Mouse (Mus musculus): ENCODE measurements around the gene Gm28372. TPM values are rescaled to one million over a fixed set of nuclear protein-coding genes. Genes with fewer than 3 reads are reported as not detected.

Gm28372 gene
- total and polyA plus RNA-seq, 3 experiments: 0.23 TPM; not detected in 2

GRCm38 (mm10) chr2:130365211-130366094 lies 39.6 kb upstream of the Gm28372 start:
- in situ Hi-C loops (cut with MboI; ENCODE audit: low pct_ligation_motif_present, low pct_unique_long_range_greater_than_20kb, low sequenced_read_pairs) (loop anchor here (10.0 kb wide), 1 partner anchor 71 kb away; the partner anchor contains the start of gene Ebf4), dilution Hi-C loops (cut with MboI; ENCODE audit: extremely low pct_ligation_motif_present, extremely low pct_unique_long_range_greater_than_20kb, low sequenced_read_pairs) (no loop called here)
- peaks cover 0 to 9% of the 10 kb centered on the region in 2 experiments; a peak in 3 of 4 replicates for H3K4me1 ChIP-seq (ENCODE audit: control insufficient read depth in 1 of 2, insufficient read depth in 2 of 2)
- H3K9me3 ChIP-seq (replicated peaks; ENCODE audit: low read length): peaks cover 2% of the 10 kb centered on the region
- TF ChIP-seq ELF1 (IDR thresholded peaks at IDR 0.05; ENCODE audit: low read depth, low read length) (peak; percentile 67; the same call in 1 of the 2 replicates), CHD2 (IDR thresholded peaks at IDR 0.05; ENCODE audit: low read length) (no peak), JUN (IDR thresholded peaks at IDR 0.05; ENCODE audit: insufficient read depth, low read depth, low read length) (no peak), RCOR1 (conservative IDR thresholded peaks at IDR 0.05; ENCODE audit: low read depth, low read length) (no peak), TCF12 (IDR thresholded peaks at IDR 0.05; ENCODE audit: low read depth, low read length) (no peak), ZKSCAN1 (IDR thresholded peaks at IDR 0.05; ENCODE audit: borderline replicate concordance, low read depth, low read length) (no peak), MAFK (IDR thresholded peaks at IDR 0.05; ENCODE audit: insufficient replicate concordance, low read length) (no peak), POLR2AphosphoS2 (IDR thresholded peaks at IDR 0.05; ENCODE audit: low read depth, low read length) (no peak), JUND (conservative IDR thresholded peaks at IDR 0.05; ENCODE audit: low read depth, low read length) (no peak), CTCF (conservative IDR thresholded peaks at IDR 0.05 in 1 of 2, IDR thresholded peaks at IDR 0.05 in 1 of 2; ENCODE audit: low read depth in 2 of 2, low read length in 2 of 2) (peak in 1 of 2 experiments; percentile 66; a peak in 2 of 4 replicates), EP300 (IDR thresholded peaks at IDR 0.05; ENCODE audit: low read length) (no peak), MXI1 (IDR thresholded peaks at IDR 0.05; ENCODE audit: low read depth, low read length) (no peak), E2F4 (IDR thresholded peaks at IDR 0.05; ENCODE audit: insufficient replicate concordance, low read depth, low read length) (no peak), SIN3A (IDR thresholded peaks at IDR 0.05; ENCODE audit: low read length) (peak; percentile 68; the same call in 1 of the 2 replicates), KAT2A (IDR thresholded peaks at IDR 0.05; ENCODE audit: insufficient replicate concordance, low read length) (no peak), USF2 (conservative IDR thresholded peaks at IDR 0.05; ENCODE audit: low read depth, low read length) (no peak), ZNF384 (IDR thresholded peaks at IDR 0.05; ENCODE audit: low read depth, low read length) (no peak), NELFE (IDR thresholded peaks at IDR 0.05; ENCODE audit: low read depth, low read length) (0 out of 2 replicates have a peak, but pooled peaks have one; percentile 22), POLR2A (IDR thresholded peaks at IDR 0.05; ENCODE audit: low read depth, low read length) (no peak), USF1 (IDR thresholded peaks at IDR 0.05; ENCODE audit: low read depth, low read length) (peak; percentile 55), RAD21 (IDR thresholded peaks at IDR 0.05; ENCODE audit: low read depth, low read length) (peak; percentile 26), TBP (conservative IDR thresholded peaks at IDR 0.05; ENCODE audit: low read depth, low read length) (0 out of 2 replicates have a peak, but pooled peaks have one; percentile 34), GABPA (IDR thresholded peaks at IDR 0.05; ENCODE audit: insufficient replicate concordance, low read depth, low read length) (no peak), ETS1 (conservative IDR thresholded peaks at IDR 0.05; ENCODE audit: low read depth, low read length) (no peak), BHLHE40 (IDR thresholded peaks at IDR 0.05; ENCODE audit: low read depth, low read length) (no peak), MYC (IDR thresholded peaks at IDR 0.05; ENCODE audit: low read depth, low read length) (no peak), ZMIZ1 (IDR thresholded peaks at IDR 0.05; ENCODE audit: low read depth, low read length) (no peak), HCFC1 (IDR thresholded peaks at IDR 0.05; ENCODE audit: low read depth, low read length) (peak; percentile 73), NRF1 (IDR thresholded peaks at IDR 0.05; ENCODE audit: low read depth, low read length) (no peak), PAX5 (IDR thresholded peaks at IDR 0.05; ENCODE audit: low read length) (no peak), IRF4 (IDR thresholded peaks at IDR 0.05; ENCODE audit: low read depth, low read length) (peak; percentile 26; the same call in 1 of the 2 replicates), ZC3H11A (IDR thresholded peaks at IDR 0.05; ENCODE audit: low read depth, low read length) (no peak), SMC3 (IDR thresholded peaks at IDR 0.05; ENCODE audit: low read depth, low read length) (peak; percentile 55), MAX (IDR thresholded peaks at IDR 0.05; ENCODE audit: low read length) (no peak), MEF2A (IDR thresholded peaks at IDR 0.05; ENCODE audit: borderline replicate concordance, low read depth, low read length) (peak; percentile 43; the same call in 1 of the 2 replicates), MAZ (IDR thresholded peaks at IDR 0.05; ENCODE audit: low read depth, low read length) (no peak), CHD1 (IDR thresholded peaks at IDR 0.05; ENCODE audit: low read depth, low read length) (no peak), UBTF (IDR thresholded peaks at IDR 0.05; ENCODE audit: low read depth, low read length) (no peak)
- peak overlapping the region; percentile 81 for H3K4me2 ChIP-seq (ENCODE audit: insufficient read depth, low read depth, poor library complexity, severe bottlenecking)
- H3K36me3 ChIP-seq (replicated peaks in 1 of 2; ENCODE audit: control insufficient read depth in 1 of 2, insufficient read depth in 1 of 2, low read length in 1 of 2): no peaks in the 10 kb centered on the region
- H3K4me3 ChIP-seq (replicated peaks in 1 of 3; ENCODE audit: low read depth in 2 of 3, low read length in 2 of 3, poor library complexity in 1 of 3): peak overlapping the region in 2 of 3 experiments; percentile 70 to 85
- H3K27me3 ChIP-seq (replicated peaks): peaks cover 64% of the 10 kb centered on the region
- no peak for DNase-seq (ENCODE audit: extremely low read depth)
- H3K27ac ChIP-seq (ENCODE audit: insufficient read depth, low read depth): no peak overlapping the region
- peak overlapping the region; percentile 65 for H3K9ac ChIP-seq (ENCODE audit: insufficient read depth, low read depth)
- no peaks in the 10 kb centered on the region for H3K79me2 ChIP-seq (replicated peaks; ENCODE audit: control insufficient read depth, extremely low read depth, insufficient read depth, poor library complexity, severe bottlenecking)

Data from CH12.LX (cell line).